Mouse (Mus musculus): ENCODE measurements at regions not wholly inside any gene's neighbourhood (a gene's known extent, or its start where the extent isn't known, plus 50 kb on each side); places are given as distances from the start of the nearest gene placed in this dataset.

DNA sequence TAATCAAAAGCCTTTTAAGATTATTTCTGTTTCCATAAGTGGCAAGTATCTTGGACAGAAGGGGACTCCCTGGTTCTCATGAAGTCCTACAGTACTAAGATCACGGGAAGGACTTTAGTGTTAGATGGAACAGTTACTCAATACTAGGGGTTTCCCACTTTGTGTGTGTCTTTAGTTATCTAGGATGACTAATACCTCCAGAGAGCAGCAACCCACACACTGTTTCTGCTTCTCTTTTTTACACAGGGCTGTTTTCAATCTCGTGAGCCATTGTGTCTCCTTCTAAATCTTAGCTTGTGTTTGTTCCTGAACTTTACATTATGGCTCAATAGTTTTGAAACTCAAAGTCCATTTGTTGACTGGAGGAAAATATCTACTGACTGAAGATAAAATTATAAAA, 496.5 kb upstream of the Impg1 start:
- H3K4me3 ChIP-seq (ENCODE audit: low read depth, low read length), result no peak overlapping the region
- H3K9me3 ChIP-seq (ENCODE audit: control insufficient read depth), result no peaks in the 10 kb centered on the region
- no peak overlapping the region for H3K27ac ChIP-seq (ENCODE audit: low read depth, low read length)
- H3K36me3 ChIP-seq (ENCODE audit: control insufficient read depth, insufficient read depth), result no peaks in the 10 kb centered on the region
- no peak for TF ChIP-seq CTCF (IDR thresholded peaks at IDR 0.05; ENCODE audit: low read depth)
- no peaks in the 10 kb centered on the region for H3K27me3 ChIP-seq (replicated peaks; ENCODE audit: control insufficient read depth, insufficient read depth, low read length)
- 85% methylated on average over 2 of the region's 2 CpGs for WGBS
- no peak for ATAC-seq
- no peaks in the 10 kb centered on the region for H3K4me1 ChIP-seq (replicated peaks; ENCODE audit: control insufficient read depth, insufficient read depth, low read length)
- H3K4me2 ChIP-seq (replicated peaks; ENCODE audit: low read depth), result no peak overlapping the region
- no peak overlapping the region for H3K9ac ChIP-seq (ENCODE audit: low read depth, low read length)

DNA sequence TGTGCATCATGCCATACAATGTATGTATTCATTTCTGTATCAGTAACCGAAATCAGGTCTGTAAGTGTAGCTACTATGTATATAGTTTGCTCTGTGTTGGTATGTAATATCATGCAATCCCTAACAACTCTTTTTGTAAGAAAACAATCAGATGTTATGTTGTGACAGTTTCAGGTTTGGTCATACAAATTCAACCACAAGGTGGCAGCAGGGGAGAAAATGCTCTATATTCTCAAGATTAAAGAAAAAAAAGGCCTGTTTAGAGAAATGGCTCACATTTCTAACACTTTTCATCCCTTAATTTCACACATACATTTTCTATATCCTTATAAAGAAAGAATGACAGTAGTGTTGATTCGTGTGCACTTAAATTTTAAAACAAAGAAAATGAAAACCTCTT, 477.7 kb upstream of the Impg1 start:
- Histone ChIP-seq H3K27me3 (replicated peaks; ENCODE audit: control insufficient read depth, insufficient read depth, low read length) (no peaks in the 10 kb centered on the region), H3K4me1 (replicated peaks; ENCODE audit: control insufficient read depth, insufficient read depth, low read length) (no peaks in the 10 kb centered on the region), H3K27ac (ENCODE audit: low read depth, low read length) (no peak overlapping the region), H3K9me3 (ENCODE audit: control insufficient read depth) (no peaks in the 10 kb centered on the region), H3K36me3 (ENCODE audit: control insufficient read depth, insufficient read depth) (no peaks in the 10 kb centered on the region), H3K4me3 (ENCODE audit: low read depth, low read length) (no peak overlapping the region), H3K4me2 (replicated peaks; ENCODE audit: low read depth) (no peak overlapping the region), H3K9ac (ENCODE audit: low read depth, low read length) (no peak overlapping the region)
- TF ChIP-seq CTCF (IDR thresholded peaks at IDR 0.05; ENCODE audit: low read depth), result peak; percentile 64
- WGBS, result 66% methylated on average over 2 of the region's 2 CpGs
- no peak for ATAC-seq

- no peak for ATAC-seq
- TF ChIP-seq CTCF (IDR thresholded peaks at IDR 0.05; ENCODE audit: low read depth), result no peak
- WGBS, result 72% methylated on average over 2 of the region's 2 CpGs
- Histone ChIP-seq H3K9me3 (ENCODE audit: control insufficient read depth) (no peaks in the 10 kb centered on the region), H3K36me3 (ENCODE audit: control insufficient read depth, insufficient read depth) (no peaks in the 10 kb centered on the region), H3K4me1 (replicated peaks; ENCODE audit: control insufficient read depth, insufficient read depth, low read length) (no peaks in the 10 kb centered on the region), H3K4me2 (replicated peaks; ENCODE audit: low read depth) (no peak overlapping the region), H3K27ac (ENCODE audit: low read depth, low read length) (no peak overlapping the region), H3K27me3 (replicated peaks; ENCODE audit: control insufficient read depth, insufficient read depth, low read length) (no peaks in the 10 kb centered on the region), H3K4me3 (ENCODE audit: low read depth, low read length) (no peak overlapping the region), H3K9ac (ENCODE audit: low read depth, low read length) (no peak overlapping the region)
Observed at GRCm38 (mm10) chr9:80941424-80941823, 476.1 kb upstream of the Impg1 start.

DNA sequence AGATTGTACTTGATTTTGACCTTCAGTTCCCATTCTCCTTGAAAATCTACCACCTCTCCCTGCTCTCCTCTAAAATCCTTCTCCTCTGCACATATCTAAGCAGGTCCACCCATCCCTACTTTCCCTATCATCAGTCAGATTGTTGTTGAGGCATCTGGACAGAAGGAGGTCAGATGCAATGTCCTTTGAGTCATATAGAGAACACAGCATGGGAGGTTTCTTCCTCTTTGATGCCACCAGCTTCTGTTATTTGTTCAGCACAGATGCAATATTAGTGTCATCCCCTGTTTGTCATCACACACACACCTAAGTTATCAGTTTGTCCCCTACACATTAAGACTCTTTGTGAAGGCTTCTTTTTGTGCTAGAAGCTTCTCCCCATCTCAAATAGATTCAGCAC, 473.0 kb upstream of the Impg1 start:
- Histone ChIP-seq H3K4me2 (replicated peaks; ENCODE audit: low read depth) (no peak overlapping the region), H3K4me3 (ENCODE audit: low read depth, low read length) (no peak overlapping the region)

DNA sequence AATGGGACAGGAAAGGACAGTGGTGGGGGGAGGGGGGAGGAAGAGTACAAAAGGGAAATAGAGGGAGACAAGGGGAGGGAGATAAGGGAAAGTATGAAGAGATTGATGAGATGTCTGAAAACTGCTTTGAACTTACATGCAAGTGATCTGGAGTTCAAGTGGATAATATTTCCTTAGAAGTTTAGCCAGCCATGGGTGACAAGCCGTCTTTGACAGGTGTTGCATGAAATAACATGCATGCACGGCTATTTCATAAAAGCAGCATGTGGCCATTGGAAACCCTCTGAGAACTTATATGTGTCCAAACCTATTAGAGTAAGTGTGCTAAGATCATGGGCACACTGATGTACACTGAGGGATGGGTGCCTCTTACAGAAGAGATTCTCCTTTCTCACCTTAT, 465.3 kb upstream of the Impg1 start:
- Histone ChIP-seq H3K27ac (ENCODE audit: low read depth, low read length) (no peak overlapping the region), H3K36me3 (ENCODE audit: control insufficient read depth, insufficient read depth) (no peaks in the 10 kb centered on the region), H3K27me3 (replicated peaks; ENCODE audit: control insufficient read depth, insufficient read depth, low read length) (no peaks in the 10 kb centered on the region), H3K9ac (ENCODE audit: low read depth, low read length) (no peak overlapping the region), H3K4me1 (replicated peaks; ENCODE audit: control insufficient read depth, insufficient read depth, low read length) (no peaks in the 10 kb centered on the region), H3K4me2 (replicated peaks; ENCODE audit: low read depth) (no peak overlapping the region), H3K9me3 (ENCODE audit: control insufficient read depth) (no peaks in the 10 kb centered on the region), H3K4me3 (ENCODE audit: low read depth, low read length) (no peak overlapping the region)
- TF ChIP-seq CTCF (IDR thresholded peaks at IDR 0.05; ENCODE audit: low read depth), result no peak
- WGBS, result 78% methylated on average over 2 of the region's 2 CpGs
- ATAC-seq, result no peak

More for the DNA sequence above, 473.0 kb upstream of the Impg1 start:
- H3K27ac ChIP-seq (ENCODE audit: low read depth, low read length), result no peak overlapping the region
- no peaks in the 10 kb centered on the region for H3K27me3 ChIP-seq (replicated peaks; ENCODE audit: control insufficient read depth, insufficient read depth, low read length)
- no peaks in the 10 kb centered on the region for H3K9me3 ChIP-seq (ENCODE audit: control insufficient read depth)
- TF ChIP-seq CTCF (IDR thresholded peaks at IDR 0.05; ENCODE audit: low read depth), result no peak
- H3K36me3 ChIP-seq (ENCODE audit: control insufficient read depth, insufficient read depth), result no peaks in the 10 kb centered on the region
- H3K4me1 ChIP-seq (replicated peaks; ENCODE audit: control insufficient read depth, insufficient read depth, low read length), result no peaks in the 10 kb centered on the region
- no peak for ATAC-seq
- H3K9ac ChIP-seq (ENCODE audit: low read depth, low read length), result no peak overlapping the region

GRCm38 (mm10) chr9:80920304-80920703, 455.0 kb upstream of the Impg1 start:
- TF ChIP-seq CTCF (IDR thresholded peaks at IDR 0.05; ENCODE audit: low read depth), result no peak
- no peak overlapping the region for H3K4me3 ChIP-seq (ENCODE audit: low read depth, low read length)
- H3K27me3 ChIP-seq (replicated peaks; ENCODE audit: control insufficient read depth, insufficient read depth, low read length), result no peaks in the 10 kb centered on the region
- no peaks in the 10 kb centered on the region for H3K9me3 ChIP-seq (ENCODE audit: control insufficient read depth)
- H3K4me1 ChIP-seq (replicated peaks; ENCODE audit: control insufficient read depth, insufficient read depth, low read length), result no peaks in the 10 kb centered on the region
- no peak overlapping the region for H3K4me2 ChIP-seq (replicated peaks; ENCODE audit: low read depth)
- H3K9ac ChIP-seq (ENCODE audit: low read depth, low read length), result no peak overlapping the region
- no peak for ATAC-seq
- no peaks in the 10 kb centered on the region for H3K36me3 ChIP-seq (ENCODE audit: control insufficient read depth, insufficient read depth)
- H3K27ac ChIP-seq (ENCODE audit: low read depth, low read length), result no peak overlapping the region
- WGBS, result 20% methylated on average over 1 of the region's 1 CpGs

GRCm38 (mm10) chr9:80913867-80914266, 448.6 kb upstream of the Impg1 start:
- WGBS, result 86% methylated on average over 2 of the region's 2 CpGs
- Histone ChIP-seq H3K9me3 (ENCODE audit: control insufficient read depth) (no peaks in the 10 kb centered on the region), H3K27ac (ENCODE audit: low read depth, low read length) (no peak overlapping the region), H3K9ac (ENCODE audit: low read depth, low read length) (no peak overlapping the region), H3K4me1 (replicated peaks; ENCODE audit: control insufficient read depth, insufficient read depth, low read length) (no peaks in the 10 kb centered on the region), H3K27me3 (replicated peaks; ENCODE audit: control insufficient read depth, insufficient read depth, low read length) (no peaks in the 10 kb centered on the region), H3K4me2 (replicated peaks; ENCODE audit: low read depth) (no peak overlapping the region), H3K4me3 (ENCODE audit: low read depth, low read length) (no peak overlapping the region), H3K36me3 (ENCODE audit: control insufficient read depth, insufficient read depth) (no peaks in the 10 kb centered on the region)
- no peak for ATAC-seq
- TF ChIP-seq CTCF (IDR thresholded peaks at IDR 0.05; ENCODE audit: low read depth), result no peak

All from intestine, postnatal 0 days (tissue).